Mouse (Mus musculus) T-helper 17 cell (primary cell): ENCODE data around the gene Alkbh6.

Source experiments
- in situ Hi-C, 2 experiments: fragments of 300-600 bp; cut with MboI, MseI; formaldehyde crosslinking; loops; 1 replicate in 1 of 2; 2 replicates in 1 of 2; pipeline ENCODE4 v1.15.1; 2025; ENCODE audit warnings: high pct_unique_total_duplicates in 2 of 2

The Alkbh6 gene

DNA sequence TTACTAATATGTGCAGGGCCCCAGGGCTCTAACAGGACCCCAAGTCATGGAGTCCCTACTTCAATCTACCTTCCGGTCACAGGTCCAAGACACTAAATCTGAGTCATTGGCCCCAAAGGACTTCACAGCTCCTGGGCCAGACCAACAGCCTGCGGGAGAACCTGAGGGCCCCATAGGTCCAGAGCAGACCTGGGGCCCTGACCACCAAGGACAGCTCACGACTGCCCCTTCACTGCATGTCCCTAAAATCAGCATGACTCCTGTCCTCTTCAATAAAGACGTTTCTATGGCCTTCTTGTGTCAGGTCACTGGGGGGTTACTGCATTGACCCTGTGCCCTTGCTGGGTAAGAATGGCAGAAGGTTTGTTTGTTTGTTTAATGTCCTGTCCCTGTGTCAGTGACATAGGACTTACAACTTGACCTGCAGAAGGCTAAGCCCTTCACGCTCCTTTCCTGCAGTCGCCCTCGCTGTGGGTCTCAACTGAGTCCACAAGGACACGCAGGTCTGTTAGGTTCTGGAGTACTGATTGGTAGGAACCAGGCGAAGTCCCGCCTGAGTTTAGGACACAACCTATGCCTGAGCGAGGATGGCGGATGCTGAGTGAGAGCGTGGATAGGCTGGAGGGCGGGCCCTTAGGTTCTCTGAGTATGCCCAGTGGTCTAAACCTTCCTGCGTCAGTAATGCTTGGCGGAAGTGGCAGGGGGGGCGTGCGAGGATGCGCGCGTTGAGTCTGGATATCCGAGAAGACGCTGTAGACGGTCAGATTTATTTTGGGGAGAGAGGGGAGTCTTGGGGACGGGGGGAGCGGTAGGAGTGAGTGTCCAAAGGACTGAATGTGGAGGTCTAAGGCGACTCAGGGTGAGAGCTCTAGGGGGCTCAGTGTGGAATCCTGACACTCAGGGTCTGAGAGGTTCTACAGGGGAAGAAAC, at the start of gene Alkbh6:
Gene Alkbh6, plus strand, starts transcription at position 642 of the 930 bp plus-strand sequence.
- in situ Hi-C loops, result no loop called here

DNA sequence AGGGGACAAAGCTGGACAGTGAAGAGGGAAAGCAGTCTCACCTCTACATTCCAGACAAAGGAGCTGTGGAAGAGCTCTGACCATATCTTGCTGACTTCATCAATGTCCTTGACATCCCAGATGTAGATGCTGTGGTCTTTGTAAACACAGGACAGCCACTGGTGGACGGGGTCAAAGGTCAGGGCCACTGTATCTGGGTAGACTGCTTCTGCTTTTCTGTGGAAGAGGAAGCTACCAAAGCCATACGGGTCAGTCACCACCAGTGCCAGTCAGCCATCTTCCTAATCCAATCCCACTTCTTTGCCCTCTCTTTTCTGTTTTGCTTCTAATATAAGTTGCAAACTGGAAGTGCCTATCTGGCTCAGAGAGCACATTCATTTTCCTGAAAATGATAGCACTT, 43.5 kb upstream of the Alkbh6 start:
- in situ Hi-C loops, result no loop called here

DNA sequence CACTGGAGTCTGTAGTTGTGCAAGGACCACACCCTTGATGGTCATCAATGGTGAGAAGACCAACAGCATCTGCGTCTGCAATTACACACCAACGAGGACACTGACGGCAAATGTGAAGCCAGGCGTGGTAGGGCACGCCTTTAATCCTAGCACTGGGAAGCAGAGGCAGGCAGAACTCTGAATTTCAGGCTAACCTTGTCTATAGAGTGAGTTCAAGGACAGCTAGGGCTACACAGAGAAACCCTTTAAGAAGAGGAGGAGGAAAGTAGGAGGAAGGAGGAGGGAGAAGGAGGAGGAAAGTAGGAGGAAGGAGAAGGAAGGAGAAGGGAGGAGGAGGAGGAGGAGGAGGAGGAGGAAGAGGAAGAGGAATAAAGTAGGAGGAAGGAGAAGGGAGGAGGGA, 43.0 kb upstream of the Alkbh6 start:
- in situ Hi-C loops, result no loop called here

DNA sequence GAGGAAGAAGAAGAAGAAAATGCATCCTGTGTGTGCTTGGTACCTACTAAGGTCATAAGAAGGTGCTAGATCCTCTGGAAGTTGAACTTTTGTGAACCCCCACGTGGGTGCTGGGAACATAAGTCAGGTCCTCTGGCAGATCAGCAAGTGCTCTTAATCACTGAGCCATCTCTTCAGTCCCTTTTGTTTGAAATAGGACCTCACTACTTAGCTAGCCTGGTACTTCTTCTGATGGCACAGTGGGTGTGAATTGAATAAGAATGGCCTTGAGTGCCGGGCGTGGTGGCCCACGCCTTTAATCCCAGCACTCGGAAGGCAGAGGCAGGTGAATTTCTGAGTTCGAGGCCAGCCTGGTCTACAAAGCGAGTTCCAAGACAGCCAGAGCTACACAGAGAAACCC, 42.6 kb upstream of the Alkbh6 start:
- in situ Hi-C loops, result no loop called here

DNA sequence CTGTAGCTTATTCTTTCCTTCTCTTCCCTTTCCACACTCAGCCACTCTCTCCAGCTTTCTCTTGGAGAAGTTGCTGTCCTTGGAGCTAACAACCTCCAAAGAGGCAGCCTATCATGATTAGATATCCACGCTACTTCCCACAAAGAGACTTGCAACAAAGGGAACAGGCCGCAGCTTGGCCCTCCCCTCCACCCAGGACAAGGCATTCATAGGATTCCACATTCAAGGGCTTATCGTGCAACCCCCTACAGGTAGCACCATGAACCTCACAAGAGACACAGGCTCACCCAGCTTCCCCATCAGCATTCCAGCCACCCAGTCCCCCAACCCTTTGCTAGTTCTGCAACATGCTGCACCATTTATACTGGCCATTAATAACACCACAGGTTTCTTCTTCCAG, 41.7 kb upstream of the Alkbh6 start:
- in situ Hi-C loops, result no loop called here

DNA sequence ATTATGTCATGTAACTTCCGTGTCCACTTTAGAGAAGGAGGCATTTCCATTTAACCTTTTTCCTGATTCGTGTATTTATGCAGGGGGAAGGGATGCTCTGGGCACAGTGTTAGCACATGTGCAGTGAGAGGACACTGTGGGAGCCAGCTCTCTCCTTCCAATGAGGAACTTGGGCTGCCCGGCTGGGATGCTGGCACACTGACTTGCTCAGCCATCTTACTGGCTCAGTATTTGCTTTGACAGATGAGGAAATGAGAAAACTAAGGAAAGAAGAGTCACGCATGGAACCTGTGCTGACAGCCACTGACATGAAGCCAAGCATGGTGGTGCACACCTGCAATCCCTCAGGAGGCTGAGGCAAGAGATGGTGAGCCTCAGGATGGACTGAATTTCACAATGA, 38.9 kb upstream of the Alkbh6 start:
- in situ Hi-C loops, result no loop called here

DNA sequence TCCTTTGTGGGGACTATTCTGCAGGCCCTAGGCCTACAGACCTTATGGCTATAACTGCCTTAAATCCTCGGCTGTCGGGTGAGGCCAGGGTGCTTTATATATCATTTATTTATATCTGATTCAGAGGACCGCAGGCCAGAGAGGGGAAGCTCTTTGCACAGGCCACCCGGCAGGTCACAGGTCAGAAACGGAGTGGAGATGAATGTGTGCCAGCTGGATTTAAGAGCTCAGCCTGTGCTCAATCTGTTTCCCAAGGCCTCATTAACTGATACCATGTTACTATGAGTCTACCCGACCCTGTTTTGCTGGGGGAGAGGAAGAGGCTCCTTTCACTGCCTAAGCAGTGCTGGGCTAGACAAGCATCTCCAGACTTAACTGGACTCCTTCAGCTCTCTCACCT, 34.1 kb upstream of the Alkbh6 start:
- in situ Hi-C loops, result no loop called here

DNA sequence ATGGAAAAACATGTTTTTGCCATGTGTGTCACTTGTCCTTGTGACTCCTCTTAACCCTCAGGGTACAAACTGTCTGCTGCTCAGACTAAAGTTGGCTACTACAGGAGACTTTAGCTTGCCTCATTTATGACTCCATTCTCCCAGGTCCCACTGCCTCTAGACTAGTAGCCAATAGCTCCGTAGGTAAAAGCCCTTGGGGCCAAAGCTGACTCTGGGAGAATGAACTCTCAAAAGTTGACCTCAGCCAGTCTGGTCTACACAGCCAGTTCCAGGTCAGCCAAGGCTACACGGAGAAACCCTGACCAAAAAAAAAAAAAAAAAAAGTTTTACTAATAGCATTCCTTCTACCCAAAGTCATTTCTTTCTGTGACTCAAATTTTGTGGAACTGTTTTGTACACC, 29.6 kb upstream of the Alkbh6 start:
- in situ Hi-C loops, result loop anchor here in 1 of 2 experiments (5.0 kb wide), 1 partner anchor 42 kb away; the partner anchor contains the start of gene Ovol3

DNA sequence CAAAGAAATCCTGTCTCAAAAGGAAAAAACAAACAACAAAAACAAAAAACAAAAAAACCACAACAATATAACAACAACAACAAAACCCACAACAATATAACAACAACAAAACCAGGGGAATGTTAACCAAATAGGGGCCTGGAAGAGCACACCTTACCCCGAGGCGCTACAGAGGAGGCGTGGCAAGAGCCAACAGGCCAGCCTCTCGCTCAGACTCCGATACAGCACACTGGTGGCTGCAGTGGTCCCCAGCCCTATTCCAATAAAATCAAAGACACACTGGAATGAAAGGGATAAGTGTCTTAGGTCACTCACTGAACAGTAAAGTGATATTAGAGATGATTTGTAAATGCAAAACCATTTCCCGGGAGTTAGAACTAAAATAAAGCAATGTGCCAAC, 29.0 kb upstream of the Alkbh6 start:
- in situ Hi-C loops, result loop anchor here in 1 of 2 experiments (5.0 kb wide), 1 partner anchor 42 kb away; the partner anchor contains the start of gene Ovol3

DNA sequence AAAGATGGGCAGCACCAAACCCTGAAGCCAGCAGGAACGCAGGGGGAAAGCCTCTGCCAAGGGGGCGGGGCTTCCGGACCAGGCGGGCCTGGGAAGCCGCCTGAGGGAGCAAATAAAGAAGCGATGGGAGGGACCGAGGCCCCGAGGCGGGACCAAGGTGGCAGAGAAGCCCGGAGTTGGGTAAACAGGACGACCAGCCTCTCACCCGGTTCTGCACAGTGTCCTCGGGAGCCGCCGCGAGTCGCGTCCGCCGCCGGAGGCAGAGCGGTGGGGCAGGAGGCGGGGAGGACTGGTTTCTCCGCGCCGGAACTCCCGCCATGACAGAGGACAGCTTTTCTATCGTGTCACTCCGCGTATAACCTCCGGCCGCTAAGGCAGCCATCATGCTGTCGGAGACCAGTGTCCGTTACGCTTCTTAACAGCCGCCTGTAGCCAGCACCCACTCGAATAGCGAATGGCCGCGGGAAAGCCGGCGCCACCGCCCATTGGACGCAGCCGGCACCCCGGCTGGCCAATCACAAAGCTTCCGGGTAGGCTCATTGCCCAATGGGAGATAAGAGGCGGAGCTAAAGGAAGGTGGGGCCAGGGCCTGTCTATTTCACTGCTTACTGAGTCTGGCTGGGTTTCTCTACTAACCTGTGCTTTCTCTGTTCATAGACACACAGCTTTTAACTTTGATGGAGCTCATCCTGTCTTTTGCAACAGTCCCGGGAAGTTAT, 28.4 kb upstream of the Alkbh6 start, which contains the start of the genes Thap8 and Wdr62:
Gene Thap8, plus strand, starts transcription at position 144 of the 719 bp plus-strand sequence.
Gene Wdr62, minus strand, starts transcription at position 469 of the 719 bp plus-strand sequence.
- in situ Hi-C loops, result loop anchor here in 1 of 2 experiments (5.0 kb wide), 1 partner anchor 43 kb away; the partner anchor contains the start of gene Ovol3

DNA sequence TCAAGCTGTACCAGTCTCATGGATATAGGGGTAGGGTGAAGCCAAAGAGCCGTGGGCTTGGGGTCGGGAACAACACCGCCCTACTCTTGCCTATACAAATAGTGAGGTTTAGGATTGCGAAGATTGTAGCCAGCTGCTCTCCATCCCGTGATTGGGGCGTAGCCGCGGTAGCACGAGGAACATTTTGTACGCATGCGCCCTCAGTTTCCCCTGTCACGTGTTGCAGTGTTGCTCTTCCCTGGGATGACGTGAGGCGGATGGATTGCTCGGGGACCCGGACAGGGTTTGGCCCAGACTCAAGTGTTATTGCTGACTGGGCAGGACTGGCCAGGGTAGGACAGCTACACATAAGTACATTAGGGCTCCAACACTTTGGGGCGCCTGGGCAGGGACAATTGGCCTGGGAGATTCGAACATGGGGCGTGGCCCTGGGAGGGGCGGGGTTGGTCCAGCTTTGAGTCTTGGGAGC, 27.8 kb upstream of the Alkbh6 start:
- in situ Hi-C loops, result no loop called here

DNA sequence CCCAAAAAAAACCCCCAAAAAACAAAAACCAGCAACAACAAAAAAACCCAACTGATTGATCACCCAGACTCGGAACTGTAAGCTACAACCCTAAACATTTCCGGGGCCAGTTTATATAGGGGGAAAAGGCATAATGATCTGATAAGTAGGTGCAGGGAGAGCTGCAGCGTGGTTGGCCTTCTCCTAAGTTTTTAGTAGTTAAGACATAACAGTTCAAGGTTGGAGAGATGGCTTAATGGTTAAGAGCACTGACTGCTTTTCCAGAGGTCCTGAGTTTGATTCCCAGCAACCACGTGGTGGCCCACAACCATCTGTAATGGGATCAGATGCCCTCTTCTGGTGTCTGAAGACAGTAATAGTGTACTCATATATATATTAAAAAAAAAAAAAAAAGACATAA, 27.0 kb upstream of the Alkbh6 start:
- in situ Hi-C loops, result no loop called here

DNA sequence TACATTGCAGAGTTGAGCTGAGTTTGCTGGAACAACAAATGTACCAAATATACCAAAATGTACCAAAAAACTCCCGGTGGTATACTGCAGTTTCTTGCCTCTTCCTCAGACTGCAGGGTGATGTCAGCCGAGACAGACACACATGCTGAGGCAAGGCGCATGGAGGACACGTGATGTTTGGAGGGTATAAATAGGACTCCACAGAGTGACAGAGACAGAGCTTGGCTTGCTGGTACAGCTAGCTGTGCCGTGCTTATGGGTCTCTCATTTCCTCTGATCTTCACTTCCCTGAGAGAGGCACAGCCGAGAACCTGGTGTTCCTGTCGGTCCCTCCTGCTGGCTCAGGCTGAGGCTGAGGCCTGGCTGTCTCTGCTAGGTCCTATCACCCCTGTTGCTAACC, 25.8 kb upstream of the Alkbh6 start:
- in situ Hi-C loops, result no loop called here

DNA sequence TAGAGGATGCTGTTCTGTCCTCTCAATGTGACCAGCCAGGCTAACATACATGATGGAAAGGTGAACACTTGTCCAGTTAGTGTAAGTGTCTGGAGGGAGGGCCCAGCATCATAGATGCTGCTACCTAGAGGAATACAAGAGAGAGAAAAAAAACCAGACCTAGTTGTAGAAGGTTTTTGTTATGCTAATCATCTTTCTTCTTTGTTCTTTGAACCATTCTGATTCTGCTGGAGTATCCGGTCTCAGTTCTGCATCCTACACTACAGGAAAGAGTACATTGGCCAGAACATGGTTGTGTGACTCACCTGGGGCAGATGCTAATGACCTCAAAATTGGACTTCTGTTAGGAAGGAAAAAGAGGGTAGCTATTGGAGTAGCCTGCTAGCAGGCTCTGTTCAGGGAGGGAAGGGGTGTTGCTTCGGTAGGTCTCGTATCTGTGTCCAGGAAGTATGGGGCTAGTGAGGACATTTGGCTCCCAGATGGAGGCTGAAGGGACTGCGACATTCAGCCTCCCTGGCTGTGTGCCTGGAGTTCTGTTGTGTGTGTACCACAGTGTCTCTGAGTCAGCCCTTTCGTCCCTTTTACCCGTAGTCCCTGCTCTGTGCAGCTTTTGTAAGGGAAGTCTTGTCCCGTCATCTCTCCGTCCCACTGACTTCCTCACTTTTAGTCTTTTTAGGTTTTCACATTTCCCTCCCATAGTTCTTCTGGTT, 21.7 kb upstream of the Alkbh6 start:
- in situ Hi-C loops, result no loop called here

DNA sequence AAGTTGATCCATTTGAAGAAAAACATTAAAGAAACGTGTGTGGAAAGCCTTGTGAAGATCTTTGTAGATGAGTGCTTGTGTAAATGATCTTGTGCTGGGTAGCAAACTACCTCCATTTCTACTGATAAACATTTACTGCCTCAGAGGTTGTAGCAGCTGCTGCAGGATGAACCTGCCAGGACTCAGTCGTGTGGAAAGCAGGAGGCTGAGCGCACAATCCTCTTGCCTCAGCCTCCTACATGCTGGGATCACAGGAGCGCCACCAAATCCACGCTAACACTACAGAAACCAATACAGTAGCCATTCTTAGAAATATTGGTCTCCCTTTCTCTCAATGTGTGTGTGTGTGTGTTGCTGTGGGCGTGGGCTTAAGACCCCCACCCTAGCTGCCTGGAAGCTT, 20.5 kb upstream of the Alkbh6 start:
- in situ Hi-C loops, result no loop called here

DNA sequence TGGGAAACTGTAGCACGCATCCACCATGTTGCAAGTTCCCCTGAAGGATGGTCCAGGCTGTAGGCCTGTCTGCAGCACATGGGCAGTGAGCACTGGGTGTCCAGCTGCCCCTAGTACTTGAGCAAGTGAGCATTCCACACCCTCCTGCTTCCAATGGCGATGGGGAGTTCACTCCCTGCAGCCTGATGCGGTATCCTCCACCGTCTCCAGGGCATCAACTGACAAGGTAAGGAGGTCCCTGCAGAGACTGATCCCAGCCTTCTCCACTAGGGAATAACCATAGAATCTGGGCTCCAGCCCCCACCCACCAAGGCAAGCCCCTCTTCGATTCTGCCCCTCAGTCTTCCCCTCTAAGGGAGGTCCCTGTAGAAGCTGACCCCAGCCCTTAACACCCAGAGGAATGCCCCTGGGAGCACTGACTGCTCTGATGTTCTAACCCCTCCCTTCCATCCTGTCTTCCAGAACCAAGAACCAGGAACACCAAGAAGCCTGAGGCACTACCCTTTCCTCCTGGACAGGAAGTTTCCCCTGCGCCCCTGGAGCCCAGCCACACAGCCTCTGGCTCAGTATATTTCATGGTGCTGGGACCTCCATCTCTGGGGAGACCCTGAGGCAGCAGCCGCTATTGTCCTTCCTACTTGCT, 19.3 kb upstream of the Alkbh6 start:
- in situ Hi-C loops, result no loop called here

DNA sequence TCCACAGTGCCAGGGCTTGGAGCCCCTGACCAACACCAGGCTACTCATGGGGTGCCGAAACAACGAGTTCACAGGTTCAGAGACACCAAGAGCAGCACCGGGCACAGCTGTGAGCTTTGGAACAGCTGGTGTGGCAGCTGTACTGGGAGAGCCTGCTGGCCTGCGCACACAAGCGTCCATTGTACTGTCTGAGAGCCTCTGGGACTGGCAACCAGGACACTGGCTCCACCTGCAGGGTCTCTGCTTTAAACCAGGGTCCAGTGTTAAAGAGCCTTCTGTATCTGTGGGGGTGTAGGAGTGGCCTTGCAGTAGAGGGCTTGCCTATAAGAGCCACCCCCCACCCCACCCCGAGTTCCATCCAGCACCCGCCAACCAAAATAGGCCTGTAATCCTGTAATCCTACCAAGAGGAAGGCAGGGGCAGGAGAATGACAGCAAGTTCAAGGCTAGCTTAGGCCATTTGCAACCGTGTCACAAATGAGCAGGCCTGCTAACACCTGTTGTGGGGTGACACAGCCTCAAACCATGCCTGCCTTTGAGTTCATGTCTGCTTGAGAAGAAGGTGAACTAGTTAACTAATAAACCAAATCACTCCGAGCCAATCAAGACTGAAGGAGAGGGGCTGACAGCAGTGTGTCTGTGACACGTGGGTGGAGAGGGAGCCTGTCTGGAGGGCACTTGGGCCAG, 18.7 kb upstream of the Alkbh6 start:
- in situ Hi-C loops, result no loop called here

DNA sequence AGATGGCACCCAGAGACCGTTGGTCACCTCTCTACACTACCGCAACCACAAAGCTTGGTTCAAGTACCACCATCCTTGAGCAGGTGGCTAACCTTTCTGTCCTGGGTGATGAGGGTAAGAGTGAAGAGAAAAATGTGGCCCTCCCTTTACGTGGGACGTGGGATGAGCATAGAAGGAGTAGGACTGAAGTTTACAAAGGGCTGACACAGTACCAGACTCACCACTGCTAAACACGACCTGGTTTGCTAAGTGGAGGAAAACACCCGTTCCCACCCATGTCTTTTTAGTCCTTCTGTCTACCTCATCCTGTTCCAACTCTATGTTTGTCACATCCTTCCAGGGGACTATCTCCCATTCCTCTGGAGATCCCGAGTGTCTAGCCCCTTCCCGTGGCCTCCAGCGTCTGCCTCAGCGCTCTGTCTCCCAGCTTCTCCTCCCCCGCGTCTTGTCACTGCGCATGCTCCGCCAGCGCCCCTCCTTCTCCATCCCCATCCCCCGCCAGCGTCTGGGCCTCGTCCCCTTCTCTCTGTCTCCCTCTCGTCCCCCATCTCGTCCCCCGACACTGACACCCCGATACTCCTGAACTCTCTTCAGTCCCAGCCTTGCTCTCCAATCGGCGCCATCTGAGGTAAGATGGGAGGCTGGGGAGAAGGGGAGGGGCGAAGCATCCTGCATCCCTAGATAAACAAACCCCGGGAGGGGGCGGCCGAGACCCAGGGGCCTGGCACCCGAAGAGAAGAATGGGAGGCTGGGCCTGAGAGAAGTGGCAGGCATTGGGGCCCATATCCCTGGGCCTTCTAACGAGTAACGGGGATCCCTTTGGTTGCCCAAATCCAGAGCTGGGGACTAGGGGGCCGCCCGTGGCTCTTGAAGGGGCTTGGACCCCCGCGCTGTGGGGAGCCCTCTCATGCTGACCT, 17.0 kb upstream of the Alkbh6 start, which contains the start of gene Clip3:
Gene Clip3, plus strand, starts transcription at position 514 of the 917 bp plus-strand sequence.
- in situ Hi-C loops, result no loop called here

DNA sequence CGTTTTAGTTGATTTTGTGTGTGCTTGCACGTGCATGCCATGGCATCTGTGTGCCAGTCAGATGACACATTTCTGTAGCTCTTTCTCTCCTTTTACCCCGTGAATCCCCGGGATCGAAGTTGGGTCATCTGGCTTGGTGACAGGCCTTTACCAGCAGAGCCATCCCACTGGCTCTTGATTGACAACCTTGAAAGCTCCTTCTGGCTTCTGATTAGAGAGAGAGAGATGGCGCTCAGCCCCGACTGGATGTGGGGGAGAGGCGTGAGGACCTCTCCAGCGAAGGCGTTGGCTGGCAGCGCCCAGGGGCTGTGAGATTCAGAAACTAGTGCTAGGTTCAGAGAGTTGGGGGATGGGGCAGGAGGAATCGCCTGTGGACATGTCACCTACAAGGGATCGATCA, 14.7 kb upstream of the Alkbh6 start:
- in situ Hi-C loops, result no loop called here
